Mouse (Mus musculus) cerebellum, adult 18-20 months (tissue): ENCODE measurements around the gene Pdrg1.

Experiments used
- DNase-seq, 2 experiments: peaks; one replicate each; pipeline ENCODE4 v3.0.0; 2021

Pdrg1 gene

DNA sequence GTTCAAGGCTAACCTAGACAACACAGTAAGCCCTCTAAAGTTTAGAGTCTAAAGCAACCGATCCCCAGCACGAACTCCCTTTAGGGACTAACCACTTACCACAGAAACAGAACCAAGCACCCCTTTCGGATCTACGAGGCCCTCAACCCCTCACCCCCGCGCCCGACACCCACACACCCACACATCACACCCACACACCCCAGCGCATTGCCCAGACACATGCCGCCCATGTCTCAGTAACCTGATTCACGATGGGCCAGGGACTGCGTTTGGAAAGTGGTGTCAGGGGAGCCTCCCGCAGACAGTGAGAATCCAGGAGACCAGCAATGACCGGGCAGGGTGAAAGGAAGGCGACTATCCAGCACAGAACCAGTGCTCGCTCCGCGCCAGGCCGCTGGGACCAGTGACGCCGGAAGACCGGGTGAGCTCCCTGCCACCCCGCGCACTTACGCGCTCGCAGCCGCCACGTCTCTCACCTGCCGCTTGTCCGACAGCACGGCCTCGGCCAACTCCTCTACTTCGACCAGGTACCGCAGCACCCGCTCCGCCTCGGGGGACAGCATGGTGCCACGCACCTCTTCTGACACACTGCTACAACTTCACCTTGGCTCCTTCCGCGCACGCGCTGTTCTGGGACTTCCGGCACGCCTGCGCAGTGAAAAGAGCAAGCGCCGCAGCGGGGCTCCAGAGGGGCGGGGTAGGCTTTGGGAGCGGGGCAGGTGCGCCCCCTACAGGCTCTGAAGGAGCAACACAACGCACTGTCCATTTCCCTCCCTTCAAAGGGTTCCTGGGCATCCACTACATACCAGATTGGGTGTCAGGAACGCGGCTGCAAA lies at the start of gene Pdrg1:
Gene Pdrg1, minus strand, starts transcription at position 670 of the 836 bp plus-strand sequence.
- peak; percentile 91 to 100 for DNase-seq

DNA sequence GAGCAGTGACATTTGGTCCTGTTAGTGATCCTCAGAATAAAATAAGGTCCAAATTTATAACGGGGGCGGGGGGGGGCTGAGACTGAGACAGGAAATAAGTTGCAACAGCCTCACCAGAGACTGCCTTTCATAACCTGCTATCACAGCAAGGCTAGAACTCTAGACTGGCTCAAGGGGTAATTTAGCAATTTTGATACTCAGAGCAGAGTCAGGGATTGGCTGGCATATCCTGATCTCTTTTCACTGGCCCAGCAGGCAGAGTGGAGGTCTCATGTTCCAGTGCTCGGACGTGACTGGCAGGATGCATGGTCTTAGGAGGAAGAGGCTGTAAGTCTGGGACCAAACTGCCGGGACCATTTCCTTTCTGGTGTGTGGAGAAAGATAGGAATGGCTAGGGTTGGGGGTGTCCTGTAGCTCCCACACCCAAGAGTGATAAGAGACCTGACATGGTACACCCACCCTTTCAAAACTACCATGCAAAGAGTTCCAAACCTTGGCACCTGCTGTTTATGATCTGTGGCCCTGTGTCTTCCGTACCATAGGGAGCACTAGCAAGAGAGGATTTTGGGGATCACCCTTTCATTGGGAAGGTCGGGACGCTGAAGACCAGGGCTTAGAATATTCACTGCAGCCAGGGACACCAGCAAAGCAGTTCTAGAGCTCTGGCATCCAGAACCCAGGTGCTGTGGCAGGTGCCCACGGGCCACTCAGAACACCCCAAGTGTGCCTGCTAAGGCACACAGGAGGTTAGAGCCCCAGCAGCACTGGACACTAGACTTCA lies 49.2 kb upstream of the Pdrg1 start:
- no peak for DNase-seq

DNA sequence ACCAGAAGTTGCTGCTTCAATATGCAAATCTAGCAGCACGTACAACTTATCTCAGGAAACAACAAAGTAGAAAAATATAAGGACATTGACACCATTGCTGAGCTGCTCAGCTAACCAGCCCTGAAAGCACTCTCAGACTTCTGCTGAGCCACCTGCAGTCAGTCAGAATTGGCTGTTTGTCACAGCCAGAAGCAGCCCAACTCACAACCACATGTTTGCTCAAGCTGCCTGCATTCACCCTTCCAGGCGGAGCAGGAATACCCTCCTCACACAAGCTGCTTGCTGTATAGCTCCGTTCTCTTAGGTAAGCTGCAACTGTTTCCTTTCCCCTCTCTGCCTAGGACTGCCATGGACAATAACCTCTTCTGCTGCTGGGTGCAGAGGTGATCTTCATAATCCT lies 48.2 kb upstream of the Pdrg1 start:
- no peak for DNase-seq

DNA sequence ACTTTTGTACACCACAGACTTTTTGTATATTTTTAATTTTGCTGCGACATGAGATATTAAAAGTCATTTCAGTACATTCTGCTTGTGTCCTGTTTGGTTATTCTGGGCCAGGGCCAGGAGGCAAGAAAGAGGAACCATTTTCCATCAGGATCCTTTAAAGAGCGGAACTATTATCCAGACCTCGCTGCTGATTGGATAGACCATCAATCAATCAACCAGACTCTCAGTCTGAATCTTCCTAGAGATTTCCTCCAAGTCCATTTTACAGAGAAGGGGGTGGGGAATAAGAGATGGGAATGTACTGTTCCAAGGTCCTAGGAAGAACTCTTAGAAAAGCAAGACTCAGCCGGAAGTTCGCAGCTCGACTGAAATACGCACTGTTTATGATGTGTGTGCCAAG lies 45.0 kb upstream of the Pdrg1 start:
- DNase-seq = no peak

DNA sequence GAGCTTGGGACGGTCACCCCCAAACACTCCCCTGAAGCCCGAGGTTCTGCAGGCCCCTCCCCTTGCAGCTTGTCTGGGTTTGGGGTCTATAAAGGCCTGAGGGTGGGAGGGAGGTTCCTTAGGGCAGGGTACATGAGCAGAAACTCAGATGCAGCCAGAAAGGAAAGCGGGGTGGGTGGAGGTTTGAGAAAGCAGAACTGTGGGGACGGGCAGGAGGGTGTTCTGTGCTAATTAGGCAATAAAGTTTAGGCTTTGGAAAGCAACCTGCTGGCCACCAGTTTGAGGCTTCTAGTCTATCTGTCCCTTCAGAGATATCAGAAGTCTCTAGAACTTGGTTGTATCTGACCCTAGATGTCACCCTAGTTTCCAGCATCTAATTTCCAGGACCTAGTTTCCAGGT lies 43.1 kb upstream of the Pdrg1 start:
- no peak for DNase-seq

DNA sequence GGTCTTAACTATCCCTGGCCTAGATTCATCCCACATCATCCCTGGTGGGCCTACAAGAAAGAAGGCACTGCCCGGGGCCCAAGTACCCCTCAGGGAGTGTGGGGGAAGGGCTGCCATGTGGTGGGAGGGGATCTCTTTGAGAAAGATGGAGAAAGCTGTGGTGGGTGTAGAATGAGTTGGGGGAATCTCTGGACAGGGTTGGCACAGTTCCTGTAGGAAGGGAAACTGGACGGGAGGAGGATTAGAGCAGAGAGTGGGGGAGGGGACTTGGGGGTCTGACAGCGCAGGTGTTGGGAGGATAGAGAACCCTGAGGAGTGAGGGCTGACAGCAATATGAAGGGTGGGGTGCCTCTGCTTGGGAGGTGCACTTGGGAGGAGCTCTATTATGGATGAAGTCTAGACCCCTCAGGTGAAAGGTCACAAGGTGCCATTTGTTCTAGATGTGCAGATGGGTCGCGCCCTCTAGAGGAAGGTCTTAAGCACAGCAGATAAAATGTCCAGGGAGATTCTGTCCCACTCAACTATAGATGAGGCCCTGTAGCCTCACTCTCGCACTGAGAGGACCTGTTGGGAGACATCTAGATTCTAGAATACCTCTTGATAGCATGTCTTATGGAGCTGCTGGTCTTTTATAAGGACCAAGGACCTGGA lies 40.2 kb upstream of the Pdrg1 start:
- peak in 1 of 2 experiments; percentile 31 for DNase-seq

DNA sequence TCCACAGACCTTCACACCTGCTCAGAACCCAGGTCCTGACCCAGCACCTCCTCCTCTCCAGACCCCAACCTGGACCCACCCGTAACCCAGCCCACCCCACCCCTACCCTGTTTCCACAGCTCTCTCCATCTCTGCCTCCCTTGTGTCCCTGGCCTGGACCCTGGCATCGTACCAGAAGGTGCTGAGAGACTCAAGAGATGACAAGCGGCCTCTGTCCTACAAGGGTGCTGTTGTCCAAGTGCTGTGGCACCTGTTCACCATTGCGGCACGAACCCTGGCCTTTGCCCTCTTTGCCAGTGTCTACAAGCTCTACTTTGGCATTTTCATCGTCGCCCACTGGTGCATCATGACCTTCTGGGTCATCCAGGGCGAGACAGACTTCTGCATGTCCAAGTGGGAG lies 38.7 kb upstream of the Pdrg1 start:
- DNase-seq = no peak

DNA sequence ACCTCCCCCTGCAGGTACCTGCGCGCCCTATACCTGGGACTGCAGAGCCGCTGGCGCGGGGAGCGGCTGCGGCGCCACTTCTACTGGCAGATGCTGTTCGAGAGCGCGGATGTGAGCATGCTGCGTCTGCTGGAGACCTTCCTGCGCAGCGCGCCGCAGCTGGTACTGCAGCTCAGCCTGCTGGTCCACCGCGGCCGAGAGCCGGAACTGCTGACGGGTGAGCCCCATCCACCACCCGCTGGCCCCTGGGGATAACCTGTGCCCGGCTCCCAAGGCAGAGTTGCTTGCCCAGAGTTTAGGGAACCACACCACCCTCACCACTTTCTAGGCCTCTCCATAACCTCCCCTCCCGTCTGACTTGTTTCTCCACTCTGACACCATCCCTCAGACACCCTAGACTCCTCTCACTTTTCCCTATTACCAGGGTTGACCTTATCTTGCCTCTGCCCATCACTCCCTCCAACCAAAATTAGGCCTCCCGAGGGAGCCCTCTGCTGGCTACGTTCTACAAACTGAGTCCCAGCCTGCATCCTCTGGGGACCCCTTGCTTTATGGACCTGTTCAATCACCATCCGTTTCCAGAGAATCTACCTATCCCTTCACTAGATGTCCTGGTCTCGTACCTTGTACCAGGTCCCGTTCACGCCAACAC lies 37.6 kb upstream of the Pdrg1 start:
- DNase-seq = peak; percentile 67 to 70

DNA sequence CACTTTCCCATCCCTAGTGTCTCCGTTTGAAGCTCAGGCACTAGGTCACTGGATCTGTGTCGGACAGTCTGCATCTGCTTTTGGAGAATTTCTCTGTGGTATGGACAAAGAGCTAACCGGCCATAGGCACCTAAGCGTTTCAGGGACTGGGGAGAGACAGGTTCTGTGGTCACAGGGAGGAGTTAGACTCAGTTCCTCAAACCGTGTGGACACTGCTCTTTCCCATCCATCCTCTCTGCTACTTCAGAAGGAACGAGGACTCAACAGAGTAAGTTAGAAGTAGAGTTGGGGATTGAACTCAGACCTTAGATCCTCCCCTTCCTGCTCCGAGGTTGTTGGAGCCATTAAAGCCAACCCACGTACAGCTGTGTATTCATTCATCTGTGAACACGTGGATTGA lies 36.3 kb upstream of the Pdrg1 start:
- DNase-seq = no peak

DNA sequence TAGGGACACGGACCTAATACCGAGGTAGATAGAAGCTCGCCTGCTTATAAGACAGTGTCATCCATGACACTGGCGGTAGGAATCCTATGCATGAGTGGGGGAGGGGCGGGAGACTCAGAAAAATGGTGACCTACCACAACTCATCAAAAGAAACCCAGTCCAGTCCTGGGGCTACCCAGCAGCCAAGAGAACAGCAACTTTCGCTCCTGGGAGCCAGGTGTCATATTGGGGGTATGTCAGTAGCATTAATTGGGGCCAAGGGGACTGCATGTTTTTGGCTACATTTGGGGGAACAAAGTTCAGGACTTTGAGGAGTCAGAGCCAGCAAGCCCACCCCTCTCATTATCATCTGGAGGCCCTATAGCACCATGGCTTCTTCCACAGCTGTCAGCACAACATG lies 35.9 kb upstream of the Pdrg1 start:
- no peak for DNase-seq

DNA sequence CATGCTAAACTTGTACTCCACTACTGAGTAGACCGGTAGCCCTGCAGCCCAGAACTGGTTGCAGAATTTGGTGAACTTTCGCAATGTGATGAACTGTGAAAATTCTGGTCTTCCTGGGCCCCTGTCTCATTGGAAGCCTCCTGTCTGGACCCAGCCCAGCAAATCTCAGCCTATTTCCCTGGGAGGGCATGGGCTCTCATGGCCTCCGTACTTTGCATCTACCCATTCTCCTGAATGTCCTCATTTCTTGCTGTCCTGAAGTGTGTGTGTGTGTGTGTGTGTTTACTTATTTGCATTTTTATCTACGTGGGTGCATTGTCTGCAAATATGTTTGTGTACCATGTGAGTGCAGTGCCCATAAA lies 34.8 kb upstream of the Pdrg1 start:
- no peak for DNase-seq

DNA sequence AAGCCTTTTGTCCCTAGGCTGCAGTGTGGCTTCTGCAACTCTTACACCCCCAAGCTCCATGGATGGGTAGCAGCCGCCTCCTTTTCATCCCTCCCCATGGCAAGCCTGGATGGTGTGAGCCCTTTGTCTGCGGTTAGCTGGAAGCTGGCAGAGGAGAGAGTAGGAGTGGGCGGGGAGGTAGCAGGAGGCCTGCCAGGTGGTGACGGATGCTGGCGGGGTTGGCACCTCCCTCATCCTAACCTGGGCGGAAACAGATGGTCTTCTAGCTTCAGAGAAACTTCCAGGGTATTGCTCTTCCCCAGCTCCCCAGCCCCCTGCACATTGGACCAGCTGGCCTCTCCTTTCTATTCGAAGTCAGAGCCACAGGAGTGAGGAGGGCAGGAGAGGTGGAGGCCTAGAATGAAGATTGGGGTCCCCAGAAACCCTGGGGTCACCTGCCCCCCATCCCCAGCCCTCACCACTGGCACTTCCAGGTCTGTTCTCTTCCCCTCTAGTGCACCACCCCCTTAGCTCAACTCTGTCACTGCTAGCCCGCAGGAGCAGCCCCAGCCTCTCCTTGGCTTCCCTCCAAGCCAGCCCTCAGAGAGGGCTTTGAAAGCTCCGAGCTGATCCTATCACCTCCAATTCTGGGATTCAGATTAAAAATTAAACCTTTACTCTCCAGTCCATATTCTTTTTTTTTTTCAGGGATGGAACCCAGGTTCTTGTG lies 34.2 kb upstream of the Pdrg1 start:
- peak; percentile 95 to 96 for DNase-seq

DNA sequence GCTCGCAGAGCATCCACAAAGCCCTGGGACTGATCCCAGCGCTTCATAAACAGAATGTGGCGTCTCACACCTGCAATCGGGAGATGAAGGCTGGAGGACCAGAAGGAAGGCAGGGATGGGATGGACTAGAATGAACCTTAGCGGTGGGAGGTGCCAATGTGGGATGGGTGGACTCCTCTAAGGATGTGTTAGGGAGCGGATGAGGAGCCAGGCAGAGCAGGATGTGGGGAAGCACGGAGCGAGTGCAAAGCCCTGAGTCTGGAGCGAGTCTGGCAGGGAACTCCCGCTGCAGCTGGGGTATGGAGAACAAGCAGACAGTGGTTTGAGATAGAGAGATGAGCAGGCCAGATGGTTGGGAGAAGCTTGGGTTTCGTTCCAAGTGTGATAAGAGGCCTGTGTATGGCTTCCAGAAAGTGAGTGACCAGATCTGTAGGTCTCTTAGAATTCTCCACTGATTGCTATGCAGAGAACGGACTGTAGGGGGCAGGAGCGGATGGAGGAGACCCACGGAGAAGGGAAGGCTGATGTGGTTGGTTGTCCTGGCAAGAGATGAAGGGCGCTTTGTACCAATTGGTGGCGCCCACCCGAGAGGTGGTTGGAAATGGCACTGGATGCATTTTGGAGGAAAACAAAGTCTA lies 32.7 kb upstream of the Pdrg1 start:
- DNase-seq = peak; percentile 78 to 79

DNA sequence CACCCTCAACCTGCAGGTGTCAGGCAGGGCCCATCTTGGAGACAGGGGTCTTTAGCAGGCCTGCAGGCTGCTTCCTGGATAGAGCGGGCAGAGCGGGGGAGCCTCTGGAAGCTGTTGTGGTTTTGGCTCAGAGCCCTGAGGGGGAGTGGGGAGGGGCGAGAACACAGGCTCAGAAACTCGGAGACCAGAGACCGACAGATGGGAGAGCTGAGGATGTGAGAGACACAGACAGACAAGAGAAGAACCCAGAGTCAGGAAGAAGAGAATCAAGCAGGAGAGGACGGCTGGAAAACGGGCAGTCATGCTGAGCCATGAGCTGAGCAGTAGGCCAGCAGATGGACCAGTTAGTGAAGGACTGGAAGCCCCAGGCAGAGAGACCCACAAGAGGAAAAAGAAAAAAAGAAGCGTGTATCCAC lies 30.7 kb upstream of the Pdrg1 start:
- peak; percentile 52 to 66 for DNase-seq

DNA sequence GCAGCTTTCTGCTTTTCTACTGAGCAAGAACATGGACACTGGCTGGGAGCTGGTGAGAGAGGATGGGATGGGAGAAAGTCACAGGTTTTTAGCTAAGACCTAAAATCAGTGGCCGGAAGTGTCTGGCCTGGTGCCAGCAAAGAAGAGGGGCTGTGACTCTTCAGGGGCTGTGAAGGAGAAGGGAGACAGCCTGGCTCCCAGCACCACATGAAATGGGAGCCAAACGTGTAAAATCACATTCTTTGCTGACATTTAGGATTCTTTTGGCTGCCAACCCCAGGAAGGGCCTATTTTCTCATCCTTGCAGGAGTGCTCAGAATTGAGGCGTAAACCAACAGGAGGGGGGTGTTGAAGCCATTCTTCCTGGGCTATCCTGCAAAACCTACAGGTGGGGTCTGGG lies 28.7 kb upstream of the Pdrg1 start:
- peak in 1 of 2 experiments; percentile 29 for DNase-seq

DNA sequence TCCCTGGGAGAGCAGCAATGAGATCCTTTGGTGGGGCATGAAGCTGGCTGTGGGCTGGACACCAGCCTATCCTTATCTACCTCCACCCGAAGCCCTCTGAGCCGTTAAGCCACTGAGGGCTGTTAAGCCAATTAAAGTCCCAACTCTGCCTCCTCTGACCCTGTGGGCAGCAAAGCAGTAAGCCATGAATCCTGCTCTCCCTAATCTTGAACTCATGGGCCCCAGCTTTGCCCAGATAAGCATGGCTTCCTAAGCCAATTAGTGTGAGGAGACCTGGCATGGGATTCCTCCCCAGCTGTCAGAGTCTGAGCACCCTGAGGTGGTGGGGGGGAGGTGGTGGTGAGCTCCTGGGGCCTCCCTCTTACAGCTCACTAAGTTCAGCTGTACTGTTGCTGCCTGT lies 21.5 kb upstream of the Pdrg1 start:
- no peak for DNase-seq

DNA sequence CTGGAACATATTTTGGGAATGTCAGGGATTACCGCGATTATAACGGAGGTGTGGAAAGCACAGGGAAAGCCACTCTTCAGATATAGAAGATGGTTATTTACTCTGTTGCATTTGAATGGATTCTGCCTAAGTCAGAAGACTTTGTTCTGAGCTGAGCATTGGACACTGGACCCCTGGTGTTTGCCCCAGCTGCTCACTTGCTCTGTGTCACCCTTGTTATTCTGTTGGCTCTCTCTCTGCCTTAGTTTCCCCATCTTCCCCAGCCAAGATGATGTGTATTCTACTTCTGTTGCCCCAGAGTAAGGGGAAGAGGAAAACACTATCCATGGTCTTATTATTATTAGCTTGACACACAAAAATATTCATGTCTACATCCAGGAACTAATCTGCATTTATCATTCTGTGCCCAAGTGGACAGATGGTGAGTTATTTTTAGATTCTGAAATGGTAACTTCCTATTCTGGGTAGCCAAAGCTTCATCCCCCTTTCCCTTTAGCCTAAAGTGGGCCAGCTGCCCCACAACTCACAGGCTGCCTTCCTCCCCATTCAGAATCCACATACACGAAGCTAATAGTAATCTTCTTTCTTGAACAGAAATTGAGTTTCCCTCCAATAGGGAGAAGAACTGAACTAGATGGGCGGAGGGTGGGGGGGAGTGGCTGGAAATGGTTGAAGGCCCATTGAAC lies 18.5 kb upstream of the Pdrg1 start:
- peak; percentile 73 to 77 for DNase-seq

DNA sequence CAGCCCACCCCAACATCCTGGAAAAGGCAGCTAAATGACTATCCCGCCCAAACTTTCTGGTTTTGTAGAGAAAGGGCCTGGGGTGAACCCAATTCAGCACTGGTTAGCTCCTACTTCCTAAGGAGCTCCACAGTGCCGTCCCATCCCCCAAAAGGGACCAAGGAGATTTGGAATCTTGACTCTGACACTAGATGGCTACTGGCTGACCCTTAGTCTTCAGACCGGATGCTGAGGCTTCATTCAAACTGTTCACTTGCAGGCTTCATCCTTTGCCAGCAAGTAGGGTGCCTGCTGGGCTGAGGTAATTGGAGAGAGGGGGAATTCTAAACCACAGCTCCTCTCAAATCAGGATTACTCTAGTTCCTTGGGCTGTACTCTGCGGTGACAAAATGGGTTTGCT lies 17.7 kb upstream of the Pdrg1 start:
- DNase-seq = peak; percentile 46 to 55

DNA sequence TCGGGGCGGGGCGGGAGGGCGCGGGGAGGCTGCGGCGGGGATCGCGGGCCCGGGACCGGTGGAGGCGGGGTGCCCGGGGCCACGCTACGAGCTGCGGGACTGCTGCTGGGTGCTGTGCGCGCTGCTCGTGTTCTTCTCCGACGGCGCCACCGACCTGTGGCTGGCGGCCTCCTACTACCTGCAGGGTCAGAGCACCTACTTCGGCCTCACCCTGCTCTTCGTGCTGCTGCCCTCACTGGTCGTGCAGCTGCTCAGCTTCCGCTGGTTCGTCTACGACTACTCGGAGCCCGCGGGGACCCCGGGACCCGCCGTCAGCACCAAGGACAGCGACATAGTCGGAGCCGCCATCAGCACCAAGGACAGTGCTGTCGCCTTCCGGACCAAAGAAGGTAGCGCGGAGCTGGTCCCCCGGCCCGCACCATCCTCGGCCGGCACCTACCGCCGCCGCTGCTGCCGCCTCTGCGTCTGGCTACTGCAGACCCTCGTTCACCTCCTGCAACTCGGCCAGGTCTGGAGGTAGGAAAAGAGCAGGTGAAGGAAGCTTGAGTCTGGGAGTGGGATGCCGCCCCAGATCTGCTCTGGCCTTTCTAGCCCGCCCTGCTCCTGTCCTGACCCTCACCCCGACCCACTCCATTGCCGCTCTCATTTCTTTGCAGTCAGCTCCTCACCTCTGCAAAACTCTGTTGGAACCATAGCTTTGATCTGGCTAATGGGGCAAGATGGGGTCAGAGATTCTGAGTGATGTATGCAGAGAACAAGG lies 17.0 kb upstream of the Pdrg1 start:
- no peak for DNase-seq
